Mouse (Mus musculus) lung, postnatal 0 days (tissue): ENCODE measurements at regions not wholly inside any gene's neighbourhood (a gene's known extent, or its start where the extent isn't known, plus 50 kb on each side); places are given as distances from the start of the nearest gene placed in this dataset.

Source experiments
- CTCF ChIP-seq: IDR thresholded peaks from 2 replicates; pipeline ENCODE4 v1.5.1; 2016; ENCODE audit warnings: antibody characterized with exemption, mild to moderate bottlenecking
- EP300 ChIP-seq: IDR thresholded peaks from 2 replicates; pipeline ENCODE4 v1.6.1; 2016; ENCODE audit warnings: antibody characterized with exemption, mild to moderate bottlenecking, control low read depth

- TF ChIP-seq CTCF: no peak
- no peak for TF ChIP-seq EP300
Observed at GRCm38 (mm10) chr3:50706707-50707106, 263.3 kb upstream of the Slc7a11 start.
